Mouse (Mus musculus) megakaryocyte, embryonic 14.5 days (primary cell): Measurements from ENCODE around the gene Tmem260.

Source experiments
- FLI1 ChIP-seq: IDR thresholded peaks from 2 replicates; pipeline ENCODE4 v1.6.1; 2012; ENCODE audit warnings: low read length, inconsistent platforms, mixed read lengths
- GATA1 ChIP-seq: IDR thresholded peaks from 3 replicates; pipeline ENCODE4 v1.6.1; 2012; ENCODE audit warnings: mixed read lengths, low read length, inconsistent platforms, borderline replicate concordance

GRCm38 (mm10) chr14:48457288-48457938 is 11.5 kb downstream of the Tmem260 start:
- no peak for TF ChIP-seq GATA1
- TF ChIP-seq FLI1 = no peak
